Mouse (Mus musculus): ENCODE results near the gene Fst. TPM values are rescaled to one million over a fixed set of nuclear protein-coding genes. Genes with fewer than 3 reads are reported as not detected.

Gene Fst
- total RNA-seq, 2 experiments from 2014 or later = 21.9 to 42.6 TPM

- no peak for DNase-seq
These were observed 39.4 kb downstream of the Fst start for GRCm38 (mm10) chr13:114419364-114419763.

GRCm38 (mm10) chr13:114412326-114412725 lies 46.4 kb downstream of the Fst start:
- DNase-seq = peak; percentile 12

GRCm38 (mm10) chr13:114406866-114407265 lies 51.9 kb downstream of the Fst start:
- no peak for DNase-seq

- DNase-seq = no peak
These were observed 52.3 kb downstream of the Fst start for GRCm38 (mm10) chr13:114406424-114406823.

- DNase-seq = no peak
These were observed 53.5 kb downstream of the Fst start for GRCm38 (mm10) chr13:114405100-114405715.

Other genes starting within 250 kb of the Fst start
- gene Ndufs4, start 70.7 kb downstream of the Fst start, total RNA-seq (2021) = 100 to 1,000 TPM; 410 to 451 TPM

Data from adrenal gland, postnatal 10 days (tissue).